Mouse (Mus musculus): ENCODE measurements around the gene Lhx1. TPM values are rescaled to one million over a fixed set of nuclear protein-coding genes. Genes with fewer than 3 reads are reported as not detected.

Gene Lhx1
- polyA plus RNA-seq, 1 experiment from 2014 or later: not detected

DNA sequence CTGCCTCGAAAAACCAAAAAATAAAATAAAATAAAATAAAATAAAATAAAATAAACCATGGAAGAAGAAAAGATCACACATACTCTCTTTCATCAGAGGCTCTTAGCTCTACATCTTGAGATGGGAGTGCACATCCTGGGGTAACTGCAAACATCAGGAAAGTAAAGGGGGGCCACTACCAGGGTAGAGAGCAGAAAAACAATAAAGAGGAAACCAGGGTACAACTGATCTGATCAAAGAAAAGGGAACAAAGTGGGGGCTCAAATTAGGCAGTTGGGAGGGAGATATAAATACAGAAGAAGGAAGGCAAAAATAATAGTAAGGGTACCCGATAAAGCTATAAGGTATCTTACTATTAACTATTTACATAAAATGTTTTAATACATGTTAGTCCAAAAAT is 48.7 kb downstream of the Lhx1 start:
- no peak overlapping the region for H3K4me3 ChIP-seq (ENCODE audit: low read length)
- WGBS: 89% methylated on average over 2 of the region's 2 CpGs
- no peak overlapping the region for H3K27ac ChIP-seq (ENCODE audit: low read length)
- H3K9me3 ChIP-seq (replicated peaks; ENCODE audit: control insufficient read depth, low read length): no peaks in the 10 kb centered on the region
- ATAC-seq (replicated peaks; ENCODE audit: extremely low read depth, insufficient read depth, low FRiP score): no peak
- no peaks in the 10 kb centered on the region for H3K27me3 ChIP-seq (ENCODE audit: control insufficient read depth, insufficient read depth, low read length)
- no peak overlapping the region for H3K4me2 ChIP-seq (ENCODE audit: low read depth, low read length)
- H3K9ac ChIP-seq (ENCODE audit: low read length): no peak overlapping the region
- peaks cover 3% of the 10 kb centered on the region; the same call in 1 of the 2 replicates for H3K4me1 ChIP-seq (ENCODE audit: control insufficient read depth, insufficient read depth, low read length)
- H3K36me3 ChIP-seq (ENCODE audit: control insufficient read depth, insufficient read depth): no peaks in the 10 kb centered on the region

DNA sequence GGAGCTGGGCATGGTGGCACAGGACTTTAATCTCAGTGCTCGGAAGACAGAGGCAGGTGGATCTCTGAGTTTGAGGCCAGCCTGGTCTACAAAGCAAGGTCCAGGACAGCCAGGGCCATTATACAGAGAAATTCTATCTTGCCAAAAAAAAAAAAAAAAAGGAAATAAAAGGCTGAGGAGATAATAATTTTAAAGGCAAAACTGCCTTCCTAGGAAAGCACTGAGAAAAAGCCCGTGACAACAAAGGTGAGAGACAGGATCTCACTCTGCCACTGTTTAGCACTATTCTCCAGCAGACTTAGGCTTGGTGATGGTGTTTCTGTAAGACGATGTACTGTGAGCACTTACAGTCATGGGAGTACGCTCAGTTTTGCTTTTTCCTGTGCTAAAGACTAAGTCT is 49.3 kb downstream of the Lhx1 start:
- no peak overlapping the region for H3K9ac ChIP-seq (ENCODE audit: low read length)
- no peaks in the 10 kb centered on the region for H3K27me3 ChIP-seq (ENCODE audit: control insufficient read depth, insufficient read depth, low read length)
- H3K4me2 ChIP-seq (ENCODE audit: low read depth, low read length): no peak overlapping the region
- WGBS: 94% methylated on average over 4 of the region's 4 CpGs
- ATAC-seq (replicated peaks; ENCODE audit: extremely low read depth, insufficient read depth, low FRiP score): no peak
- H3K36me3 ChIP-seq (ENCODE audit: control insufficient read depth, insufficient read depth): 0 out of 2 replicates have a peak, but pooled peaks cover 1% of the 10 kb centered on the region
- H3K27ac ChIP-seq (ENCODE audit: low read length): no peak overlapping the region
- no peak overlapping the region for H3K4me3 ChIP-seq (ENCODE audit: low read length)
- no peaks in the 10 kb centered on the region for H3K9me3 ChIP-seq (replicated peaks; ENCODE audit: control insufficient read depth, low read length)
- H3K4me1 ChIP-seq (ENCODE audit: control insufficient read depth, insufficient read depth, low read length): peaks cover 3% of the 10 kb centered on the region; the same call in 1 of the 2 replicates

DNA sequence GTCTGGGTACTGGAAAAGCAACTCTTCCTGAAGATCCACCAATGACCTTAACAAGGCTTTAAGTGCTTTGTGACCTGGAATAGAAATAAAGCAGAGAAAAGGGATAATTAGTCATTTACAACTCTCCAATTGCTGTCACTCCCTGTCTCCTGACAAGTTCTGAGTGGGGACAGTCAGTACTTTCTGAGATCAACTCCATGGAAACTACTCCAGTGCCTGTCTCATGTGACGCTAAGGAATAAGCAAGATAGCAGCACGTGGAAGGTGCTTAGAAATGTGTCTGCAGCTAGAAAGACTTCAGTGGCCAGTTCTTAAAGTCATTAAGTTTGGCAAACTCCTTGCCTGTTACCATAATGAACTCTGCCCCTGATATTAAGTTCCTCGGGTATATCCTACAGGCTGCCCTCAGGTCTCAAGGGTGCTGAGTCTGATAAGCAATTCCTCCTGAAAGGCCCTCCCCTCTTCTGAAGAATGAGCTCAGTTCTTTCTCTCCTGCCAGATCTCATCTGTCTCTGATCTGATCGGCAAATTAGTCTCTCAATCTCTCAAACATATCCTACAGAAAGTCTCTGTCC is 52.2 kb downstream of the Lhx1 start:
- peaks cover 7% of the 10 kb centered on the region; the same call in 1 of the 2 replicates for H3K36me3 ChIP-seq (ENCODE audit: control insufficient read depth, insufficient read depth)

More for the DNA sequence above, 52.2 kb downstream of the Lhx1 start:
- WGBS: 56% methylated on average over 4 of the region's 4 CpGs
- H3K4me1 ChIP-seq (ENCODE audit: control insufficient read depth, insufficient read depth, low read length): no peaks in the 10 kb centered on the region
- H3K4me3 ChIP-seq (ENCODE audit: low read length): no peak overlapping the region
- H3K9ac ChIP-seq (ENCODE audit: low read length): no peak overlapping the region
- no peaks in the 10 kb centered on the region for H3K9me3 ChIP-seq (replicated peaks; ENCODE audit: control insufficient read depth, low read length)
- ATAC-seq (replicated peaks; ENCODE audit: extremely low read depth, insufficient read depth, low FRiP score): no peak
- no peak overlapping the region for H3K27ac ChIP-seq (ENCODE audit: low read length)
- H3K27me3 ChIP-seq (ENCODE audit: control insufficient read depth, insufficient read depth, low read length): no peaks in the 10 kb centered on the region
- H3K4me2 ChIP-seq (ENCODE audit: low read depth, low read length): no peak overlapping the region

Other genes starting within 250 kb of the Lhx1 start
- 27.2 and 30.4 TPM in 2 replicates for gene Aatf, start 12.0 kb downstream of the Lhx1 start, polyA plus RNA-seq (2015; fragmentation: Nextera tagmentation; extraction: Ambion mirVana)